In the genomic region with DNA sequence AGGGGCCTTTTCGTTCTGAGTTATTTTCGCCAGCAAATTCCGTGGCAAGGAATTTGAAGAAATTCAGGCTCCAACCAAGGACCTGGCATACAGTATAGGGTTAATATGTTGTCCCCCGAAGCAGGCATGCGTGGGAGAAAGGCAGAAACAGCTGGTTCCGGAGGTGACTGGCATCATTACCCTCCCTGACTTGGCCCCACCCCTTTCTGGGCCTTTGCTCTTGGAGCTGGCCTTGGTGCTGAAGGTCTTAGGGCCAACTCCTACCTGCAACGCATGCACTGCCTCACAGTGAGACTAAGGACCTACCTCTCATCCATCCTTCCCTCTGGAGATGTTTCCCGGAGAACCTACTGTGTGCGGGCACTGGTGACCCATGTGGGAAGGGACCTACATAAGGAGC, we compare ENCODE assay signal across 9 mouse cellular contexts. TPM values are rescaled to one million over a fixed set of nuclear protein-coding genes. Genes with fewer than 3 reads are reported as not detected.
DNase-seq lines count a peak whose midpoint lies in the region; ATAC-seq lines count a peak whose summit lies in the region.
"Had no signal": no experiment of that assay in that cellular context is flagged by ENCODE, and none has a peak within 500 bp of the region (broad histone marks: within the 10 kb centered on the region; RNA-seq: fewer than 3 reads in every experiment).

No protein-coding gene starts in this region.

- no peak overlapping the region for H3K9ac ChIP-seq in liver, embryonic 12.5 days
- H3K9ac ChIP-seq: lung, embryonic 15.5 days had no signal

- no peak overlapping the region for H3K27ac ChIP-seq in liver, embryonic 12.5 days
- H3K27ac ChIP-seq: lung, embryonic 15.5 days had no signal

- intact Hi-C loops in left cerebral cortex, postnatal 4 days (cut with DNase I) = no loop called here

- DNase-seq in liver = peak; percentile 72
- peak; percentile 88 for DNase-seq in adrenal gland, postnatal 14 days
- peak; percentile 88 for DNase-seq in kidney, adult 9 months
- DNase-seq in mesoderm, embryonic 11.5 days (ENCODE audit: low read depth, low spot score) = peak; percentile 86
- DNase-seq in thymus, postnatal 14 days = peak; percentile 90
- DNase-seq in layer of hippocampus, postnatal 25 days (ENCODE audit: extremely low spot score in 1 of 2, low spot score in 1 of 2) = no peak
- no peak for DNase-seq in left cerebral cortex, postnatal 4 days

- WGBS in liver, embryonic 12.5 days (ENCODE audit: insufficient replicate concordance) = 30% methylated on average over 9 of the region's 9 CpGs

- H3K27me3 ChIP-seq in liver, embryonic 12.5 days (replicated peaks) = peaks cover 40% of the 10 kb centered on the region; the same call in 1 of the 2 replicates
- H3K27me3 ChIP-seq: lung, embryonic 15.5 days had no signal

- H3K4me2 ChIP-seq in liver, embryonic 12.5 days = no peak overlapping the region
- H3K4me2 ChIP-seq: lung, embryonic 15.5 days had no signal

- H3K9me3 ChIP-seq in liver, embryonic 12.5 days (replicated peaks) = no peaks in the 10 kb centered on the region
- H3K9me3 ChIP-seq: lung, embryonic 15.5 days had no signal

- H3K36me3 ChIP-seq in liver, embryonic 12.5 days = no peaks in the 10 kb centered on the region
- H3K36me3 ChIP-seq: lung, embryonic 15.5 days had no signal

- H3K4me3 ChIP-seq in liver, embryonic 12.5 days = no peak overlapping the region
- H3K4me3 ChIP-seq: lung, embryonic 15.5 days had no signal

- ATAC-seq in liver, embryonic 12.5 days = no peak

- H3K4me1 ChIP-seq in liver, embryonic 12.5 days = peaks cover 67% of the 10 kb centered on the region

RNA-seq across cellular contexts. Expression of a gene that starts 20.1 kb away (rescaled TPM):
- 1.3 and 1.4 TPM in 2 replicates for polyA plus RNA-seq in liver, embryonic 12.5 days (2016; fragmentation: Nextera tagmentation; extraction: Ambion mirVana)
- total RNA-seq in adrenal gland, postnatal 14 days (2021) = 55.8 and 77.0 TPM in 2 replicates
- 1 to 10 TPM; 5.1 to 6.6 TPM for total RNA-seq in layer of hippocampus, postnatal 25 days (2021)
- total RNA-seq in left cerebral cortex, postnatal 4 days (2021) = 10 to 100 TPM in 1 of 2 experiments, 1 to 10 TPM in 1; 8.7 to 10.4 TPM

Comparison
In these comparisons a context has a peak if more than half of its experiments do, and no peak if none do; other contexts are left out.
1. DNase-seq: peak in liver (single experiment), adrenal gland, postnatal 14 days (single experiment), kidney, adult 9 months (single experiment), mesoderm, embryonic 11.5 days (single experiment) and thymus, postnatal 14 days (single experiment); none in layer of hippocampus, postnatal 25 days (0 of 2) and left cerebral cortex, postnatal 4 days (single experiment).